ENCODE assay signal across 8 mouse cellular contexts in genomic region chr2:61492043-61492743, GRCm38 (mm10).
DNase-seq lines count a peak whose midpoint lies in the region; ATAC-seq and TF ChIP-seq lines count a peak whose summit lies in the region.

No protein-coding gene starts in this region.

- TF ChIP-seq POLR2A in CH12.LX (IDR thresholded peaks at IDR 0.05; ENCODE audit: low read depth, low read length) = no peak

- no peak for DNase-seq in hindbrain, postnatal 0 days (ENCODE audit: low spot score)
- peak; percentile 66 for DNase-seq in CH12.LX (ENCODE audit: extremely low read depth)
- peak; percentile 51 for DNase-seq in adrenal gland, postnatal 25 days
- no peak for DNase-seq in liver, embryonic 11.5 days (ENCODE audit: low spot score)
- peak; percentile 45 to 73 for DNase-seq in spleen, postnatal 10 days (ENCODE audit: low spot score in 2 of 2)
- DNase-seq in forebrain, embryonic 10.5 days (ENCODE audit: extremely low spot score, low spot score) = no peak
- no peak for DNase-seq in urinary bladder, postnatal 10 days (ENCODE audit: low spot score)

- H3K27me3 ChIP-seq in hindbrain, postnatal 0 days (ENCODE audit: insufficient read depth, low read length) = no peaks in the 10 kb centered on the region
- no peaks in the 10 kb centered on the region for H3K27me3 ChIP-seq in hindbrain, embryonic 16.5 days (replicated peaks; ENCODE audit: control insufficient read depth, insufficient read depth, low read length)
- H3K27me3 ChIP-seq in CH12.LX (replicated peaks) = no peaks in the 10 kb centered on the region
- H3K27me3 ChIP-seq in liver, embryonic 11.5 days (replicated peaks; ENCODE audit: control insufficient read depth, insufficient read depth, low read length) = no peaks in the 10 kb centered on the region
- H3K27me3 ChIP-seq in forebrain, embryonic 10.5 days (ENCODE audit: poor library complexity, severe bottlenecking) = 0 out of 2 replicates have a peak, but pooled peaks cover 6% of the 10 kb centered on the region

- no peak overlapping the region for H3K9ac ChIP-seq in hindbrain, postnatal 0 days (replicated peaks; ENCODE audit: low read length)
- H3K9ac ChIP-seq in hindbrain, embryonic 16.5 days (ENCODE audit: low read depth, low read length) = no peak overlapping the region
- H3K9ac ChIP-seq in CH12.LX (ENCODE audit: insufficient read depth, low read depth) = no peak overlapping the region
- H3K9ac ChIP-seq in liver, embryonic 11.5 days (ENCODE audit: low read depth, low read length) = no peak overlapping the region

- H3K36me3 ChIP-seq in hindbrain, postnatal 0 days (ENCODE audit: insufficient read depth, low read length) = no peaks in the 10 kb centered on the region
- no peaks in the 10 kb centered on the region for H3K36me3 ChIP-seq in hindbrain, embryonic 16.5 days (ENCODE audit: control insufficient read depth, insufficient read depth, low read length)
- no peaks in the 10 kb centered on the region for H3K36me3 ChIP-seq in CH12.LX (replicated peaks in 1 of 2; ENCODE audit: control insufficient read depth in 1 of 2, insufficient read depth in 1 of 2, low read length in 1 of 2)
- no peaks in the 10 kb centered on the region for H3K36me3 ChIP-seq in liver, embryonic 11.5 days (ENCODE audit: control insufficient read depth, insufficient read depth, low read length)
- H3K36me3 ChIP-seq in forebrain, embryonic 10.5 days (replicated peaks) = no peaks in the 10 kb centered on the region

- no peaks in the 10 kb centered on the region for H3K9me3 ChIP-seq in hindbrain, postnatal 0 days (ENCODE audit: low read length)
- no peaks in the 10 kb centered on the region for H3K9me3 ChIP-seq in hindbrain, embryonic 16.5 days (ENCODE audit: control insufficient read depth, low read length)
- no peaks in the 10 kb centered on the region for H3K9me3 ChIP-seq in CH12.LX (replicated peaks; ENCODE audit: low read length)
- H3K9me3 ChIP-seq in liver, embryonic 11.5 days (ENCODE audit: control insufficient read depth, low read length) = no peaks in the 10 kb centered on the region
- H3K9me3 ChIP-seq in forebrain, embryonic 10.5 days = no peaks in the 10 kb centered on the region

- no peaks in the 10 kb centered on the region for H3K79me2 ChIP-seq in CH12.LX (replicated peaks; ENCODE audit: control insufficient read depth, extremely low read depth, insufficient read depth, poor library complexity, severe bottlenecking)

- 0 out of 2 replicates have a peak, but pooled peaks cover 2% of the 10 kb centered on the region for H3K4me1 ChIP-seq in hindbrain, postnatal 0 days (ENCODE audit: insufficient read depth, low read length)
- H3K4me1 ChIP-seq in hindbrain, embryonic 16.5 days (ENCODE audit: control insufficient read depth, insufficient read depth, low read depth, low read length) = peaks cover 5% of the 10 kb centered on the region
- H3K4me1 ChIP-seq in CH12.LX (ENCODE audit: control insufficient read depth in 1 of 2, insufficient read depth in 2 of 2) = peaks cover 21 to 74% of the 10 kb centered on the region in 2 experiments
- H3K4me1 ChIP-seq in liver, embryonic 11.5 days (replicated peaks; ENCODE audit: control insufficient read depth, insufficient read depth, low read length) = no peaks in the 10 kb centered on the region
- 0 out of 2 replicates have a peak, but pooled peaks cover 2% of the 10 kb centered on the region for H3K4me1 ChIP-seq in forebrain, embryonic 10.5 days

- no peak overlapping the region for H3K4me2 ChIP-seq in hindbrain, postnatal 0 days (ENCODE audit: low read depth, low read length)
- H3K4me2 ChIP-seq in hindbrain, embryonic 16.5 days (ENCODE audit: low read length) = no peak overlapping the region
- H3K4me2 ChIP-seq in CH12.LX (ENCODE audit: insufficient read depth, low read depth, poor library complexity, severe bottlenecking) = peak overlapping the region; percentile 34; the same call in 1 of the 2 replicates
- no peak overlapping the region for H3K4me2 ChIP-seq in liver, embryonic 11.5 days

- no peak for TF ChIP-seq EP300 in CH12.LX (IDR thresholded peaks at IDR 0.05; ENCODE audit: low read length)

- TF ChIP-seq CTCF in hindbrain, postnatal 0 days (IDR thresholded peaks at IDR 0.05; ENCODE audit: low read depth) = peak; percentile 53
- peak; percentile 83 to 88 for TF ChIP-seq CTCF in CH12.LX (conservative IDR thresholded peaks at IDR 0.05 in 1 of 2, IDR thresholded peaks at IDR 0.05 in 1 of 2; ENCODE audit: low read depth in 2 of 2, low read length in 2 of 2)

- H3K4me3 ChIP-seq in hindbrain, postnatal 0 days (ENCODE audit: low read length) = no peak overlapping the region
- no peak overlapping the region for H3K4me3 ChIP-seq in hindbrain, embryonic 16.5 days (ENCODE audit: low read length)
- no peak overlapping the region for H3K4me3 ChIP-seq in CH12.LX (replicated peaks in 1 of 3; ENCODE audit: low read depth in 2 of 3, low read length in 2 of 3, poor library complexity in 1 of 3)
- no peak overlapping the region for H3K4me3 ChIP-seq in liver, embryonic 11.5 days (ENCODE audit: low read depth, low read length)
- H3K4me3 ChIP-seq in forebrain, embryonic 10.5 days = no peak overlapping the region

- dilution Hi-C loops in CH12.LX (cut with MboI; ENCODE audit: extremely low pct_ligation_motif_present, extremely low pct_unique_long_range_greater_than_20kb, low sequenced_read_pairs) = no loop called here

- H3K27ac ChIP-seq in hindbrain, postnatal 0 days = no peak overlapping the region
- H3K27ac ChIP-seq in hindbrain, embryonic 16.5 days (ENCODE audit: low read depth, low read length) = no peak overlapping the region
- H3K27ac ChIP-seq in CH12.LX (ENCODE audit: insufficient read depth, low read depth) = no peak overlapping the region
- no peak overlapping the region for H3K27ac ChIP-seq in liver, embryonic 11.5 days (ENCODE audit: low read depth, low read length)
- no peak overlapping the region for H3K27ac ChIP-seq in forebrain, embryonic 10.5 days

- TF ChIP-seq RAD21 in CH12.LX (IDR thresholded peaks at IDR 0.05; ENCODE audit: low read depth, low read length) = peak; percentile 53

- in situ Hi-C loops in CH12.LX (cut with MboI; ENCODE audit: low pct_ligation_motif_present, low pct_unique_long_range_greater_than_20kb, low sequenced_read_pairs) = no loop called here

- 69% methylated on average over 6 of the region's 6 CpGs for WGBS in hindbrain, postnatal 0 days
- WGBS in hindbrain, embryonic 16.5 days = 61% methylated on average over 6 of the region's 6 CpGs
- 42% methylated on average over 6 of the region's 6 CpGs for WGBS in liver, embryonic 11.5 days
- 62% methylated on average over 6 of the region's 6 CpGs for WGBS in forebrain, embryonic 10.5 days

- ATAC-seq in hindbrain, postnatal 0 days = no peak
- no peak for ATAC-seq in hindbrain, embryonic 16.5 days
- ATAC-seq in liver, embryonic 11.5 days (replicated peaks; ENCODE audit: low FRiP score) = peak; percentile 49

TF ChIP-seq in CH12.LX, 34 proteins besides CTCF, POLR2A, EP300 and RAD21:
- TF ChIP-seq MAX (IDR thresholded peaks at IDR 0.05; ENCODE audit: low read length) = no peak
- no peak for TF ChIP-seq NRF1 (IDR thresholded peaks at IDR 0.05; ENCODE audit: low read depth, low read length)
- peak; percentile 33 for TF ChIP-seq SMC3 (IDR thresholded peaks at IDR 0.05; ENCODE audit: low read depth, low read length)
- TF ChIP-seq TCF12 (IDR thresholded peaks at IDR 0.05; ENCODE audit: low read depth, low read length) = peak; percentile 51; the same call in 1 of the 2 replicates
- no peak for TF ChIP-seq ZC3H11A (IDR thresholded peaks at IDR 0.05; ENCODE audit: low read depth, low read length)
- TF ChIP-seq MEF2A (IDR thresholded peaks at IDR 0.05; ENCODE audit: borderline replicate concordance, low read depth, low read length) = peak; percentile 32; the same call in 1 of the 2 replicates

Comparison
In these comparisons a context has a peak if more than half of its experiments do, and no peak if none do; other contexts are left out.
1. DNase-seq: peak in CH12.LX (single experiment), adrenal gland, postnatal 25 days (single experiment) and spleen, postnatal 10 days (2 of 2); none in hindbrain, postnatal 0 days (single experiment), liver, embryonic 11.5 days (single experiment), forebrain, embryonic 10.5 days (single experiment) and urinary bladder, postnatal 10 days (single experiment).